Mouse (Mus musculus): Measurements from ENCODE around the gene Gnat3.

GRCm38 (mm10) chr5:18043022-18043421, 80.7 kb downstream of the Gnat3 start:
- no peak for TF ChIP-seq CTCF (IDR thresholded peaks at IDR 0.05; ENCODE audit: insufficient read depth, low read depth, low read length)
- TF ChIP-seq POLR2A (IDR thresholded peaks at IDR 0.05; ENCODE audit: insufficient read depth, low read depth, low read length), result no peak
